Comparison of ENCODE assay signal across 22 mouse cellular contexts in the genomic region with DNA sequence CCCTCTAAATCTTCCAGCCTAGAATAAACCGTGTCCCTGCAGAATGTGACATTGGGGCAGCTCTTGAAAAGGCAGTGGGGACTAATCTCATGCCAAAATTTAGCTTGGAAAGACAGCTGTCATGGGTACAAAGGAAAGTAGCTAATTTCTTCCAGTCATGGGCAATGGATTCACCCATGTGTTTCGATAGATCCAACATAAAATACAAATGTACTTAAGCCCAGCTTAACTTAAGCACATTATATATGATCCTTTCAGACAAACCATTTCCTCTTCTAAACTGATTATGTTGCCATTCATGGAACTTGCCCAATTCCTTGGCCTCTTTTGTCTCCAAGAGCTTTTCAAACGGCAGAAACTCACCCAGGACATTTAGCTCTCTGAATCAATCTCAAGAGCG.
"Had no signal": no experiment of that assay in that cellular context is flagged by ENCODE, and none has a peak within 500 bp of the region (broad histone marks: within the 10 kb centered on the region; RNA-seq: fewer than 3 reads in every experiment).

No protein-coding gene starts in this region.

- H3K27ac ChIP-seq: limb, embryonic 12.5 days; limb, embryonic 15.5 days; liver, embryonic 12.5 days; liver, embryonic 15.5 days; lung, embryonic 15.5 days; neural tube, embryonic 12.5 days; neural tube, embryonic 15.5 days; stomach, embryonic 15.5 days had no signal

- H3K9me3 ChIP-seq: limb, embryonic 12.5 days; limb, embryonic 15.5 days; liver, embryonic 12.5 days; liver, embryonic 15.5 days; lung, embryonic 15.5 days; neural tube, embryonic 12.5 days; neural tube, embryonic 15.5 days; stomach, embryonic 15.5 days had no signal

- H3K36me3 ChIP-seq: limb, embryonic 12.5 days; limb, embryonic 15.5 days; liver, embryonic 12.5 days; liver, embryonic 15.5 days; lung, embryonic 15.5 days; neural tube, embryonic 12.5 days; neural tube, embryonic 15.5 days; stomach, embryonic 15.5 days had no signal

- H3K4me3 ChIP-seq: limb, embryonic 12.5 days; limb, embryonic 15.5 days; liver, embryonic 12.5 days; liver, embryonic 15.5 days; lung, embryonic 15.5 days; megakaryocyte, embryonic 14.5 days; neural tube, embryonic 12.5 days; neural tube, embryonic 15.5 days; stomach, embryonic 15.5 days had no signal

- H3K4me1 ChIP-seq: limb, embryonic 12.5 days; limb, embryonic 15.5 days; liver, embryonic 12.5 days; liver, embryonic 15.5 days; lung, embryonic 15.5 days; megakaryocyte, embryonic 14.5 days; neural tube, embryonic 12.5 days; neural tube, embryonic 15.5 days; stomach, embryonic 15.5 days had no signal

- H3K9ac ChIP-seq: limb, embryonic 12.5 days; limb, embryonic 15.5 days; liver, embryonic 12.5 days; liver, embryonic 15.5 days; lung, embryonic 15.5 days; neural tube, embryonic 12.5 days; neural tube, embryonic 15.5 days; stomach, embryonic 15.5 days had no signal

- H3K27me3 ChIP-seq: limb, embryonic 12.5 days; limb, embryonic 15.5 days; liver, embryonic 12.5 days; liver, embryonic 15.5 days; lung, embryonic 15.5 days; megakaryocyte, embryonic 14.5 days; neural tube, embryonic 12.5 days; neural tube, embryonic 15.5 days; stomach, embryonic 15.5 days had no signal

- ATAC-seq: intestine, embryonic 16.5 days; liver, embryonic 12.5 days had no signal

- DNase-seq: kidney, adult 18-20 months; kidney, adult 9 months; kidney, postnatal 14 days; kidney, postnatal 4 days; left cerebral cortex, postnatal 4 days; lung, adult 18-20 months; lung, postnatal 10 days; lung, postnatal 36 days; retina, postnatal 1 day; right cerebral cortex, postnatal 25 days; spleen, adult 18-20 months; thymus, postnatal 25 days had no signal

- H3K4me2 ChIP-seq: limb, embryonic 12.5 days; limb, embryonic 15.5 days; liver, embryonic 12.5 days; liver, embryonic 15.5 days; lung, embryonic 15.5 days; neural tube, embryonic 12.5 days; neural tube, embryonic 15.5 days; stomach, embryonic 15.5 days had no signal
